Mouse (Mus musculus) heart, adult 11 months (tissue): ENCODE measurements around the gene H2afx.
"Not testable (repeated sequence)": the region's sequence is repeated elsewhere in the genome, so short reads cannot be mapped to it uniquely, and the experiment has no call there.

ENCODE experiments used
- DNase-seq: peaks from one replicate; pipeline ENCODE4 v3.0.0; 2022

The H2afx gene

DNA sequence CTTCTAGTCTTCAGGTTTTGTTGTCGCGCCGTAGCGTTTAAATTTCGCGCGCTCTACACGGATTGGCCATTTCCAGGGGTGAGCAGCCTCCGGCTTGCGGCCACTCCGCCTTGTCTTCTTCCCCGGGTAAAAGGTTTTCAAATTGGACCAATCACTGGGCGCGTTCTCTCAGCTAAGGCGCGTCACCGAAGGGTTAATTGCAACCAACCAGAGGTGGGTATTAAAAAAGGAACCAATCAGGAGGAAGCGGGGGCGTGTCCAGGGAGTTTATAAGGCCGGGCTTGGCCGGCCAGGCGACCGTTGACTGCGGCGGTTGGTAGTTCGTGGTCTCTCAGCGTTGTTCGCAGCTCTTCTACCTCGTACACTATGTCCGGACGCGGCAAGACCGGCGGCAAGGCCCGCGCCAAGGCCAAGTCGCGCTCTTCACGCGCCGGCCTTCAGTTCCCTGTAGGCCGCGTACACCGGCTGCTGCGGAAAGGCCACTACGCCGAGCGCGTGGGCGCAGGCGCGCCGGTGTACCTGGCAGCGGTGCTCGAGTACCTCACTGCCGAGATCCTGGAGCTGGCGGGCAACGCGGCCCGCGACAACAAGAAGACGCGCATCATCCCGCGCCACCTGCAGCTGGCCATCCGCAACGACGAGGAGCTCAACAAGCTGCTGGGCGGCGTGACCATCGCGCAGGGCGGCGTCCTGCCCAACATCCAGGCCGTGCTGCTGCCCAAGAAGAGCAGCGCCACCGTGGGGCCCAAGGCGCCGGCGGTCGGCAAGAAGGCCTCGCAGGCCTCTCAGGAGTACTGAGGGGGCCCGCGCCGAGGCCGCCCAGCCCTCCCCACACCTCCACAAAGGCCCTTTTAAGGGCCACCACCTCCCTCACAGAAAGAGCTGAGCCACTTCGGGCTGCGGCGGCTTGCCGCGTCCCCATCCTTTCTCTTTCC, at the start of gene H2afx:
Gene H2afx, plus strand, starts transcription at position 299 of the 935 bp plus-strand sequence.
- DNase-seq = peak; percentile 100

DNA sequence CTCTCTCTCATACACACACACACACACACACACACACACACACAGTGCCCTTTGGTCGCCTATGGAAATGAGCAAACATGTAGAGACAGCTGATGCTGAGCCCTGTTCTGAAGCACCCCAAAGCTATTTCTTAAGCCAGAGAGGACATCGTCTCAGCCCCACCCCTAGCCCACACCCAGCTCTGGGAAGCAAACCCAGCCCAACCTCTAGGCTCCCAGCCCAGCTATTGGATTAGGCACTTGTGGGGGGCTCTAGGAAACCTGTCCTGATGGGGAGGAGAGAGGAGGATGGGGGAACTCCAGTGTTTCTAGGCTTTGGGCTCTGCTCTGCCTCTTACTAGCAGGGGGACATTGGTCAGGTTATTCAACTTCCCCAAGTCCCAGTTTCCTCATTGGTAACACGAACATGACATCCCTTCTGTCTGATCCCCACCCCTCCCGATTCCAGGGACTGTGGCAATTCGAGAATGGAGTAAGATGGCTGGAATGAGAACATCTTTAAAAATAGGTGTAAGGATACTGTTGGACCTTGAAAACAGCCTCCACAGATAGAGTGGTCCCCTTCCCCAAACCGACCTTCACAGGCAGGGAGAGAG, 48.1 kb upstream of the H2afx start:
- DNase-seq = peak; percentile 89

- DNase-seq = no peak
Observed at GRCm38 (mm10) chr9:44287003-44287400, 47.5 kb upstream of the H2afx start.

- DNase-seq = peak; percentile 92
Observed at GRCm38 (mm10) chr9:44287401-44288075, 47.0 kb upstream of the H2afx start.

GRCm38 (mm10) chr9:44288076-44288958, 46.2 kb upstream of the H2afx start, which contains the start of gene Abcg4:
Gene Abcg4, minus strand, starts transcription at chr9:44288615.
- peak; percentile 92 for DNase-seq

DNA sequence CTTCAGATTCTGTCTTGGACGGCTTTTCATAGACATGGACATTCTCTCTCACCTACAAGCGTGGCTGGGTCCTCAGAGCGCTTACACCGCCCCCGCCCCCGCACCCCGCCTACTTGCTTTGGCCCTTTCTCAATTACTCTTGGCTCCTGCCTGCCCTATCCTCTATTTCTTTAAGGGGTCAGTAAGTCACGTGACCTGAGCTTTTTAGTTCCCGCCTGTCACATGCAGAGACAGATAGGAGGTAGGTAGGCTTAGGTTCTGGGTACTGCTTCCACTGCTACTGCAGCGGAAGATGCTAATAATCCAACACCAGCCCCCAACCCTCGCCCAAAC, 45.6 kb upstream of the H2afx start:
- no peak for DNase-seq

DNA sequence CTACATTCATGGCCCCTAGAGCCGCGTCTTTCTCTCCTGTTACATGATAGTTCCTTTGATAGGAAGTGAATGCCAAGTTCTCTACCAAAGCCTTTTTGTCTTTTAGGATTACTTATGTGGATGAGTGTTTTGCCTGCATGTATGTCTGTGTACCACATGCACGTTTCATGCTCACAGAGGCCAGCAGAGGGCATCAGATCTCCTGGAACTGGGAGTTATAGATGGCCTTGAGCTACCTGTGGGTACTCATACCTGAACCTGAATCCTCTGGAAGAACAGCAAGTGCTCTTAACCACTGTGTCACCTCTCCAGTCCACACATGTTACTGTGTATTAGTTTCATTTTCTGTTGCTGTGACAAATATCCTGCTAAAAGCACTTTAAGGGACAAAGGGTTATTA, 42.0 kb upstream of the H2afx start:
- peak; percentile 91 for DNase-seq

- not testable (repeated sequence) for DNase-seq
Observed at GRCm38 (mm10) chr9:44300001-44300400, 34.5 kb upstream of the H2afx start.

- DNase-seq = peak; percentile 100
Observed at GRCm38 (mm10) chr9:44305466-44306079, 28.9 kb upstream of the H2afx start, which contains the start of gene Hinfp. Gene Hinfp, minus strand, starts transcription at chr9:44305671.

DNA sequence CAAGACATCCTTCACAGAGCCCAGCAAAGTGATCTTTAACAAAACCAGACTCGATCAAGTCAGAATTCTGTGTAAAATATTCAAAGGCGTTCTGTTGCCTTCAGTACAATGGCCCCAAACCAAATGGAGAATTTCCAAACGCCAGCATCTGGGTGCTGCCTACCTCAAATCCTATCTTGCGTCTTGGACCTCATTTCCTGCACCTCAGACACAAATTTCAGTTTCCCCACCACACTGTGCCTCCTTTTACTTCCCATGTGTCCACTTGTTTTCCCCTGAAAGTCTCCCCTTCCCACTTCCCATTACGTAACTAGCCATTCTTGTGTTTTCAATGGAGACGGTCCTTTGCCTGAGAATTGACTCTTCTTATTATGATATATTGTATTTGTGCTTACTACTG, 28.0 kb upstream of the H2afx start:
- DNase-seq = peak; percentile 89

- peak; percentile 89 for DNase-seq
Observed at GRCm38 (mm10) chr9:44307248-44307647, 27.2 kb upstream of the H2afx start.

GRCm38 (mm10) chr9:44309756-44310155, 24.7 kb upstream of the H2afx start:
- DNase-seq = no peak

DNA sequence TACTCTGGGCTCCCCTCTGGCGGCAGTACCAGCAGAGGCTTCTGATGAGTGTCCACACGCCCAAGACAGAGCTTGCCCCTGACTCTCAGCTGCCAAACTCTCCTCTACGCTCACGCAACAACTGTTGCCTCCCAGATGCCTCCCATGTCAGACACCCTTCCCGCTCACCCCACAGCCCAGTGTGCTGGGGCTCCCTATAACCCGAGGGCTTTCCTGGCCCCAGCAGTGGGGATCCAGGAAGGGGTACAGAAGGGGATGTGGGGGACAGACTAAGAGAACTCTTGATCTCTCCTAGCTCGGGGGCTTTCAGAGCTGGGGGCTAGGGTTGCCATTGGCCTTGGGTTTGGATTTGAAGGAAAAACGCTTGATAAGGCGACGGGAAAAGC, 23.8 kb upstream of the H2afx start:
- peak; percentile 94 for DNase-seq

GRCm38 (mm10) chr9:44311136-44312134, 23.1 kb upstream of the H2afx start:
- peak; percentile 98 for DNase-seq

- DNase-seq = peak; percentile 90
Observed at GRCm38 (mm10) chr9:44313476-44314256, 20.8 kb upstream of the H2afx start.

GRCm38 (mm10) chr9:44314257-44314547, 20.3 kb upstream of the H2afx start:
- no peak for DNase-seq

DNA sequence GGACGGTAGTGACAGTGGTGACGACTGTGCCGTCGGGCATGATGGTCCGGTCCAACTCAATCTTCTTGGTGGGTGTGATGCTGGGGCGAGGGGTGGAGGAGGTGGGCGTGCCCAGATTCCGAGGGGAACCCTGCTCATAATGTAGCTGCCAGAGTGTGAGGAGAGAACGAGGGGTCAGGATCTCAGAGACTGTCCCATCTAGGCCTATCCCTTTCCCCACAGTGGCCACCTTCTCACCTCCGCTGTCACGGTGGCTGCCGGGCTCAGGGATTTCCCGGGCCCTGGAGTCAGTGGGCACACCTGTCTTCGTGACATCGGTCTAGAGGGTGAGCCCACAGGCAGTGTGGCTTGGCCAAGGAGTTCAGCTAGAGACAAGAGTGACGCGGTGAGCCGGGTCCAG, 19.6 kb upstream of the H2afx start:
- peak; percentile 90 for DNase-seq

DNA sequence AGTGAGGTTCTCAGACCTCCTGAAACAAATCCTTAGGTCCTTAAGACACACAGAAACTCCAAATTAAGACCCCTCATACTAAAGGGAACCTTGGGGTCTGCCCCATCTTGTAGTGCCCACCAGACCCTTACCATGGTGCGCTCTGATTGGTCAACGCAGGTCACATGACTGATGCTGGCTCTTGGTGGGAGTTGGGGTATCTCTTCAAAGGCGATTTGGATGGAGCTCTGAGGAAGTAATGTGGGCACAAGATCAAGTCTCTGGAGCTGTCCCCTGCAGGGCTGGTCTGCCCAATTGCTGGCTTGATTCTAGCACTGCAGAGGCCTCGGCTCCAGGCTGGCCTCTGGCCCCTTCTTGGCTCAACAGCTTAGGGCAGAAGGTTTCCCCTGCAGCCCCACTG, 17.0 kb upstream of the H2afx start:
- no peak for DNase-seq

DNA sequence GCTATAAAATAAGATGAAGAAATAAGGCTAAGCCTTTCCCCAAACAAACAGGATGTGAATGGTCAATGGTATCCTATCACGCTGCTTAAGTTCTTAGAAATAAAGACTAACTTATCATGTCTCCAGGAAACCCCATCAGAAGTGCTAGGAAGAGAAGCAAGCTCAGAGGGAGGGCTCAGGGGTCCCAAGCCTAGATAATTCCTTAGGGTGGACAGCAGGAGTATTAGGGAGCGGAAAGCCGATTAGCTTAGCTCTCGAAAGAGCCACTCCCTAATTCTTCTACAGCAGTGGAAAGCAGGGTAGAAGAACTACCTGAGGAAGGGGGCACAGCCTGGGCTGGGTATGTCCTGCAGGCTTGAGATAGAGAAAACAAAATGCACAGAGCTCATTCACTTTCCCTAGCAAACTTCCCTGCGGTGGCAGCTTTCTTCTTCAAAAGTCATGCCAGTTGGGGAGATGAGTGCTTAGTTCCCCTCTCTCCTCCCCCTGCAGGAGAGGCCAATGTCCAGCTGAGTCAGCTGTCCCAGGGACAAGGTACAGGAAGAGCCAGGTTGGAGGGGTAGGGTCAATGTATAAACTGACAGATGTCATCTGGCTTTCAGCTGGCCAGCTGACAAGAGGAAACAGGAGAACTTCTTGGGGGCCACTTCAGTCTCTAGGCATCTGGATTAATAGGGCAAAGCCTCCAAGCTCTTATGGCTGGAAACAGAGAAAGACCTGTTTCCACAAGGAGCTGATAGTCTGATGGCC, 16.2 kb upstream of the H2afx start:
- no peak for DNase-seq

- no peak for DNase-seq
Observed at GRCm38 (mm10) chr9:44318826-44319095, 15.7 kb upstream of the H2afx start.
